Mouse (Mus musculus): ENCODE results near the gene Pdia3. TPM values are rescaled to one million over a fixed set of nuclear protein-coding genes. Genes with fewer than 3 reads are reported as not detected.
"Not testable (repeated sequence)": the region's sequence is repeated elsewhere in the genome, so short reads cannot be mapped to it uniquely, and the experiment has no call there.

The Pdia3 gene
- polyA plus RNA-seq, 1 experiment: 173 TPM

DNA sequence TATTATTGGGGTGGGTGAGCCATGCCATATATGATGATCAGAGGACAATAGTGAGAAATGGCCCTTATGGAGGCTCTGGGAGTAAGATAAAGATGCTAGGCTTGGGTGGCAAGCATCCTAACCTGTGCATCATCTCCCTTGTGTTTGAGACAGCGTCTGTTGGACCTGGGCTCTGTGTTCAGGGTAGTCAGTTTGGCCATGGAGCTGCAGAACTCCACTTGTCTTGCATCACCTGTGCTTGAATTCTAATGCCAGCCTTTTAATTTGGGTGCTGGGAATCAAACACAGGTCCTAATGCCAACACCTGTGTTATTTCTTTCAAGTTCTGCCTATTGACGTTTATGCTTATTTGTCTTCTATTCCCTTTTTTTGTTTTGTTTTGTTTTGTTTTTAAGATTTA, 61.7 kb downstream of the Pdia3 start:
- not testable (repeated sequence) for DNase-seq (ENCODE audit: low spot score)

DNA sequence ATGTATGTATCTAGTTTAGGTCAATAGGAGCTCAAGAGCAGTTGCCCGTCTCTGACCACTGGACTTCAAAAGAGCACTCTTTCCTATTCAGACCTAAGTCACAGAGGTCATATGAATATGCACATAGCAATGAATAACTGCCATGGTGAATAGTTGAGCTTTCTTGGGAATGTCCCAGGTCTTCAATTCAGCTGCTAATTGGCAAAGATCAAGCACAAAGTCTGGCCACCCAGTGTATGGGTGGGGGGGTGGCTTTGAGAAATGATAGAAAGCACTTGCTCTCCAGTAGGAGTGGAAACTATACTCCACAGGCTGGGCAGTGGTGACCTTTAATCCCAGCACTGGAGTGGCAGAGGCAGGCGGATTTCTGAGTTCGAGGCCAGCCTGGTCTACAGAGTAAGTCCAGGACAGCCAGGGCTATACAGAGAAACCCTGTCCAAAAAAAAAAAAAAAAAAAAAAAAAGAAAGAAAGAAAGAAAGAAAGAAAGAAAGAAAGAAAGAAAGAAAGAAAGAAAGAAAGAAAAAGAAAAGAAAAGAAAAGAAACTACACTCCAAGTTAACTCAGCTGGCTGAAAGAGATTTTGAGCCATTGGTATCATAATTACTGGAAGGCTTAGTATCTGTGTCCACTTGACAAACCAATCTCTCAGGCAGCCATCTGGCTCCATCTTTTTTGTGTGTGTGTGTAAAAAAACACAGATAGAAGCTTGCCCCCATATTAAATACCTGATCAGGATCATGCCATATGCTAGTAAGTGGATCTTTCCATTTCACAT, 64.1 kb downstream of the Pdia3 start:
- DNase-seq (ENCODE audit: low spot score): no peak

DNA sequence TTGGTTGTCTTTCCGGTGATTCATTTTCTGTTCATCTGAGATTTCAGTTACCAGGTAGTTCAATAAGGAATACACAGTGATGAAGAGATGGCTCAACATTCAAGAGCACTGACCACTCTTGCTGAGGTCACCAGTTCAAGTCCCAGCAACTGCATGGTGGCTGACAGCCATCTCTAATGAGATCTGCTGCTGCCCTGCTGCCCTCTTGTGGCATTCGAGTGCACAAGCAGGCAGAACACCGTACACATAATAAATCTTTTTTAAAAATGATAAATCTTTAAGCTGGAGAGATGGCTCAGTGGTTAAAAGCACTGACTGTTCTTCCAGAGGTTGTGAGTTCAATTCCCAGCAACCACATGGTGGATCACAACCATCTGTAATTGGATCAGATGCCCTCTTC, 66.9 kb downstream of the Pdia3 start:
- no peak for DNase-seq (ENCODE audit: low spot score)

DNA sequence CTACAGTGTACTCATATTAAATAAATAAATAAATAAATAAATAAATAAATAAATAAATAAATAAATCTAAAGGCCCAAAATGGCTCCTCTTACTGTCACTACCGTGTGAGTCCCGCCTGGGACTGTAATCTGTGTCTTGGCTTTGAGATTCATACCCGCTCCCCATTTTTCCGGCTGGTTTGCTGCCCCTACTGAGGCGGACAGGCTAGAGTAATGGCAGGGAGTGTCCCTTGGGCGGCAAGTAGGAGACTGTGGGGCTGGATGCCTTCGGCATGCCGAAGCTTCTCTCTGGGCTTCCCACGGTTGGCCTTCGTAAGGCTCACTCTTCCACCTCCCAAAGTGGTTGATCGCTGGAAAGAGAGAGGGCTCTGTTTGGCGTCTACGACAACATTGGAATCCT, 67.3 kb downstream of the Pdia3 start:
- not testable (repeated sequence) for DNase-seq (ENCODE audit: low spot score)

DNA sequence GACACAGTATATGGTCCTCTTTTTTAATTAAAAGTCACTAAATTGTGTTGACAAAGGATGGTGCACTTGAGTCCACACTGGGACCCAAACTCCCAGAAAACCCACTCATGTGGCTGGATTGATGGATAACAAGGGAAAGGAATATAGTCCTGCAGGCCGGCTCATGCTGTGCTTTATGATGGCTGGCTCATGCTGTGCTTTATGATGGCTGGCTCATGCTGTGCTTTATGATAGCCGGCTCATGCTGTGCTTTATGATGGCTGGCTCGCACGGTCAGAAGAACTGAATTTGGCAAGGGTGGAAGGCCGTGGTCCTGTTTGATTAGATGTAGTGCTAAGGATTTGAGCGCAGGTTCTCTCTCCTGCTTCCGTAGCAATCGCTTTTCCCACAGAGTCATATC, 70.0 kb downstream of the Pdia3 start:
- DNase-seq (ENCODE audit: low spot score): no peak

DNA sequence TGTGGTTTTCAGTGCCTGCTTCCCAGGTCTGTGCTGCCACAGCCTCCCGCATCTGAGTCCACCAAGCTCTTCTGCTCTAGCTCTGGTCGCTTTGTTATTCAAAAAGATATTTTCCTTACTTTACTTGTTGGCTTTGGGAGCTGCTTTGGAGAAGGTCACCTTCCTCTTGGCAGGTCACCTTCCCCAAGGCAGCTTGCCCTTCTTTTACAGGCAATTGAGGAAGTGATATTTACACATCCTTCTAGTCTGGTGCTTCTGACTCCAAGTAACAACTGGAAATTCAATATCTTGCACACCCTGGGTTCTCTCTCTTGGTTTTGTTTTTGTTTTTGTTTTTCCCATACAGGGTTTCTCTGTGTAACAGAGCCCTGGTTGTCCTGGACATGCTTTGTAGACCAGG, 70.8 kb downstream of the Pdia3 start:
- DNase-seq (ENCODE audit: low spot score): not testable (repeated sequence)

Other genes with a start within 250 kb of the Pdia3 start
- 25.1 and 34.3 TPM in 2 replicates for gene Tubgcp4, start 243.1 kb upstream of the Pdia3 start, polyA plus RNA-seq (2012; rRNA removed)
- 6.6 and 9.4 TPM in 2 replicates for gene Zscan29, start 242.7 kb upstream of the Pdia3 start, polyA plus RNA-seq (2012; rRNA removed)
- gene Trp53bp1, start 142.4 kb upstream of the Pdia3 start, polyA plus RNA-seq (2012; rRNA removed): 41.6 and 41.7 TPM in 2 replicates
- gene Map1a, start 124.2 kb upstream of the Pdia3 start, polyA plus RNA-seq (2012; rRNA removed): 7.5 and 15.9 TPM in 2 replicates
- 25.3 and 27.1 TPM in 2 replicates for gene Ppip5k1, start 58.4 kb upstream of the Pdia3 start, polyA plus RNA-seq (2012; rRNA removed)
- gene Ckmt1, start 56.1 kb upstream of the Pdia3 start, polyA plus RNA-seq (2012; rRNA removed): 64.1 and 65.3 TPM in 2 replicates
- gene Strc, start 26.6 kb upstream of the Pdia3 start, polyA plus RNA-seq (2012; rRNA removed): 0.10 and 0.14 TPM in 2 replicates
- gene Catsper2, start within 50 bp of the Pdia3 start, polyA plus RNA-seq (2012; rRNA removed): 2.2 and 2.7 TPM in 2 replicates
- gene Ell3, start 30.5 kb downstream of the Pdia3 start, polyA plus RNA-seq (2012; rRNA removed): 1.1 and 1.3 TPM in 2 replicates
- 328 and 503 TPM in 2 replicates for gene Serf2, start 35.4 kb downstream of the Pdia3 start, polyA plus RNA-seq (2012; rRNA removed)
- 22.9 and 28.2 TPM in 2 replicates for gene Hypk, start 39.5 kb downstream of the Pdia3 start, polyA plus RNA-seq (2012; rRNA removed)
- 0.52 and 0.59 TPM in 2 replicates for gene Serinc4, start 43.0 kb downstream of the Pdia3 start, polyA plus RNA-seq (2012; rRNA removed)
- 23.0 and 28.6 TPM in 2 replicates for gene Mfap1b, start 60.3 kb downstream of the Pdia3 start, polyA plus RNA-seq (2012; rRNA removed)
- gene Mfap1a, start 92.9 kb downstream of the Pdia3 start, polyA plus RNA-seq (2012; rRNA removed): 14.4 and 21.3 TPM in 2 replicates
- 3.7 and 4.1 TPM in 2 replicates for gene Wdr76, start 92.9 kb downstream of the Pdia3 start, polyA plus RNA-seq (2012; rRNA removed)

Data from urinary bladder, adult 2 months (tissue).